Mouse (Mus musculus): ENCODE results near the gene Nobox.

Gene Nobox

DNA sequence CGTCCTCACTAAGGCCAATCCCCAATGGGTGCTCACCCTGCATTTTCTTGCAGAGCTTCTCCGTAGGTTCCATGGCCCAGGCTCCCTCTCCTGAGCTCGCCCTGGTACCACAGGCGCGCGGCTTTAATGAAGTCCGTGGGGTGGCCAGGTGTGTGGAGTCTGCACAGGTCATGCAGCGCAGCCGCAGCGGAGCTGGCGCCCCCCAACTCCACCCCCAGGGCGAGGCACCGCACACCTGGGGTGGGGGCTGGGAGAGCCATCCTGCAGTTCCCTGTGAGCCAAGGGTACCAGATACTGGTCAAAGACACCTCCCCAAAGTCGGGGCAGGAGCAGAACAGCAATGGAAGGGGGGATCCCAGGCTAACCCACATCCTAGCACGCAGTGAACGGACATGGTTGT lies at the start of gene Nobox:
Gene Nobox, minus strand, starts transcription at position 101 of the 400 bp plus-strand sequence.
- CTCF ChIA-PET: no interaction called here

DNA sequence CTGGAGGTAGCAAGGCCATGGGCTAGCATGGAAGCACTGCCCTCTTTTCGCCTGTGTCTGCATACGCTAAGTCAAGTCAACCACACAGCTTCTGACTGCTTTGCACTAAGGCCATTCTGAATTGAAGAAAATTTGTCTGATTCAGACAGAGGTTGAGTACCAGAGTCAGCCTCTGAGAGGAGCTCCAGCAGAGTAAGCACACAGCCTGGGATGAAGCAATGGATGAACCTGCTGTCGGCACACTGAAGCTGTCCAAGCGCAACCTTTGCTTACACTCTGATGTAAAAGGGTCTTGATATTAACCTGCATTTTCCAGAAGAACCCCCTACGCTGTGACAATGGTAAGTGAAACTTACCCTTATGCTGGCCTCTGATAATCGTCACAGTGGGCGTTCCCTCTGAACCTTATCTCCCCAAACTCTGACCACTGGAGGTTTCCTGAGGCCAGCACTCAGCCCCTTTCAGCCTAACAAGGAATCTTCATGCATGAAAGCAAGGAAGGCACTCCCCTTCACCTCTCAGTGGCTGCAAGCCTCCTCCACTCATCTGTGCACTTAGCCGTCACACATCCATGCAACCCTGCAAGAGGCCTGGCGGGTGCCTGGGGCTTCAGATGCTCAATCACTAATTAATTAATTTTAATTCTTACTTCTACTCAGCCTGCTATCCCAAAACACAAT lies 45.3 kb upstream of the Nobox start:
- CTCF ChIA-PET: no interaction called here

DNA sequence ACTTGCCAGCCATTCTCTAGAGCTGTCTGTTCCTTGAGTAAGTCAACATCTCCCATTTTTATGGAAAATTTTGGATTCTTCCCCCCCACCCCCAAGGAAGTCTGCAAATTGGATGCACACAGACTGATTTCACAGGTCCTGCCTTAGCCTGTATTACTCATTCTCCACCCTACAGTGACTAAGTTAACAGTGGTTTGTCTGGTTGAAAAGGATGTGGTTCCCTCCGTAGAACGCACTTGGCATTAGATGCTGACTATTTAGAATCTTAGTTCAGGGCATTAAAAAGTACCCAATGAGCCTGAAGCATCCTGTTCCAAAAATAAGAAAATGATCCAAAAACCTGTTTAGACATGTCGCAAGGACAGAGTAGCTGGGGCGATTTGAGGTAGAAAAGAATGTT lies 44.1 kb upstream of the Nobox start:
- CTCF ChIA-PET: no interaction called here

DNA sequence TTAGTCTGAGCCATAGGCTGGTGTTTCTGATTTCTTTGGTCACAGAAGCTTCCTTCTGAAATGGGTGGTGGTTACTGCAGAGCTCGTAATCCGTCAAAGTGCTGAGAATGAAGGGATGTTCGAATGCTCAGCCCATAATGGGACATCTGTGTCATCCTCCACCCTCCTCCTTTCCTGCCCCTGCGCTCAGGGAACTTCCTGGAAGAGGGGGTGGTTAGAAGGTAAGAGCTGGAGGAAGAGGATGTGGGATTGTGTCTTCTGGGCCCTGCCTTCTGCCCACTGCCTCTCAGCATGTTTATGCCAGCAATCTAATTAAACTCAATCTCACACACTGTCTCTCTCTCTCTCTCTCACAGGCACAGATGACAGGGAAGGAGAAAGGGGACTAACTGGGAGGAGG lies 39.7 kb upstream of the Nobox start:
- CTCF ChIA-PET: no interaction called here

DNA sequence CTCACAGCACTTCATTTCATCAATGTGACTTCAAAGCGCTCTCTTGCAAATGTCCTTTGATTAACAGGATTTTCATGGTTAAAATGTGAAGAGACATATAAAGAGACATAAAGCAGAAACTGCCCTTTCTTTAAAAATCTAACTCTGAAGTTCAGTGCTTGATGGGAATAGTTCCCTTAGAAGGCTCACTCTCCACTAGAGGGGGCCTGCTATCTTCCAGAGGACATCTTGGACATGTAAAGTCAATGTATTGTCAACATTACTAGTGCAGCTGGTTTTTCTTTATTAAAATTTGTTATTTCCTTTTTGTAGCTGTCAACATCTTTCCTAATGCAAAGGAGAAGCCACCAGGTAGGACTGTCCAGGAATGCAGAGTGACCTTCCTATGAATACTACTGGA lies 38.3 kb upstream of the Nobox start:
- CTCF ChIA-PET: no interaction called here

GRCm38 (mm10) chr6:43343006-43343405 lies 33.7 kb upstream of the Nobox start:
- CTCF ChIA-PET: no interaction called here

- CTCF ChIA-PET: no interaction called here
These were observed 33.0 kb upstream of the Nobox start for GRCm38 (mm10) chr6:43342386-43342785.

DNA sequence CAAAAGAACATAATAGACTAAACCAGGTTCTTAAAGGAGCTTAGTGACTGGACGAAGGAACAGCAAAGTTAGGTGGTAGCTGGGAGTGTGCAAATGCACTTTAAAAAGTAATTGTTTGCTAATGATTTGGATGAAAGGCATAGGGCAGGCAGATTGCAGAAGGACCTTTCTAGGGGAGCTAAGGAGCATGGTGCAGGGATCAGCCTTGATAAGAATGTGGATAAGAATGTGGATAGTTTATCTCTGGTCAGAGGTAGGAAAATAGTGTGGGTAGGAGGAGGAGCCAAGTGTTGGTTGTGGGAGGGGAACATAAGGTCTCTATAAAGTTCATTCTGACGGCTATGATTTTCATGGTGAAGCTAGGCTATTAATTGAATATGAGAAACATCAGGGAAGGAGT lies 29.4 kb upstream of the Nobox start:
- CTCF ChIA-PET: interaction anchor here (0.7 kb wide), 1 partner anchor 32 kb away, joined by 3 read pairs; no protein-coding TSS in a partner anchor

DNA sequence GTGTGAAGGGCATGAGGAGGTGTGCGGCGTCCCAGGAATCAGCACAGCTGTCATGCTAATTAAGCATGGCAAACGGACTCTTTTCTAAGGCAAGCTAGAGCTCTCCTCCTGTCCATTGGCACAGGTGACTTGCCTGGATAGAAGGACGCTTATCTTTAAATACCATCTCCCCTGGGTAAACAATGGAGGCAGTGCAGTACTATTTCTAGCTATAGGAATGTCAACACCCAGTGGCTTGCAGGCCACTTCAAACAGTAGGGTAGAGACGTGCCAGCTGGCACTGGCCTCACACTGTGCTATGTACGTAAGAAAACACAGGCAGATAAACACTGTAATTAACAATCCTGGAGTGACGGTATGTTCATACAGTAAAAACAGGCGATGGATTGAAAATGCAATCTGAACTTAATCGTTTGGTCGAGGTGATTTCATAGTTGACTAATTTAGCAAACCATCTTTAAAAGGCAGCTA lies 28.2 kb upstream of the Nobox start:
- CTCF ChIA-PET: no interaction called here

- CTCF ChIA-PET: no interaction called here
These were observed 26.4 kb upstream of the Nobox start for GRCm38 (mm10) chr6:43335619-43336234.

DNA sequence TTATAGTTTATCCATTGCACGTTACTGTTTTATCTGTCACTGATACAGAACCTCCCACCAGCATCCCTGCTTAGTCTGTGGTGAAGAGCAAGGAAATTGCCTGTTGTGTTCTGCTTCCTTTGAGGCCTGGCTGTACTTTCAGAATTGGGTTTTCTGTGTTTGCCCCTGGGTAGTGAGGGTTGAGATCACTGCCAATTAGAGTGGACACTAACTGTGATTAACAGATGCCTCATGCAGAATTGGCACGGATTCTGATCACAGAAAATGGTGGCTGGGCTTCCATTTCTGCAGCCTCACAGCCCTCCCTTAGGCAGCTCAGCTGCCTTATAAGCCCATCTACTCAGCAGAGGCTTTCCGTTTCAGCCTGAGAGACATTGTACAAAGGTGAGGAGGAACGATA lies 24.1 kb upstream of the Nobox start:
- CTCF ChIA-PET: no interaction called here

DNA sequence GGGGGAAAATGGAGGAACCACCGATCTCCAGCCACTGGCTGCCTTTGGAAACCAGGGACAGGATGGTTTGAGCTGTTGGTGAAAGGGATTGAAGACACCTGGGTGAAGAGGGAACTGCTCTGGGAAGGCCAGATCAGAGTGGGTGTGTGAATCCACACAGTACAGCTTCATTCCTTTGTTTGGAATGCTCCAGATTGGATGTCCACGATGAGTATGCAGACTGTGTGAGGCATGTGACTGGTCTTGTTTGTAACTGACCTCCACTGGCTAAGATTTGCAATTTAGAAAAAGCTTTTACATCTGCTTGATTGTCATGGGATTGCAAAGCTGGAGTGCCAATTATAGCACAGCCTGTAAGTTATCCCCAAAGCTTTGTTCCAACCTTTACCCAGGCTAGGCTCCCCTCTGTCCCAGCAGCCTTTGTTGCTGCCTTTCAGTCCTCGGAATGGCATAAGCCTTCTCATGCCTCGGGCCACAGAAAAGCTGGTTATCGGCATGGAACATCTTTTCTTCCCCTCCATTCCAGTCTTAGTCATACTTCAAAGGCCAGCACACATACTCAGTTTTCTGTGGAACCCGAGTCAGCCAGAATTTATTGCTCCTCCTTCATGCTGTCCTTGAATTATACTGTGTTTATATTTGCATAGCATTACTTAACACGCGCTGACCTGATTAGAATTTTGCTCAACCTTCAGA lies 3.8 kb upstream of the Nobox start:
- CTCF ChIA-PET: no interaction called here

DNA sequence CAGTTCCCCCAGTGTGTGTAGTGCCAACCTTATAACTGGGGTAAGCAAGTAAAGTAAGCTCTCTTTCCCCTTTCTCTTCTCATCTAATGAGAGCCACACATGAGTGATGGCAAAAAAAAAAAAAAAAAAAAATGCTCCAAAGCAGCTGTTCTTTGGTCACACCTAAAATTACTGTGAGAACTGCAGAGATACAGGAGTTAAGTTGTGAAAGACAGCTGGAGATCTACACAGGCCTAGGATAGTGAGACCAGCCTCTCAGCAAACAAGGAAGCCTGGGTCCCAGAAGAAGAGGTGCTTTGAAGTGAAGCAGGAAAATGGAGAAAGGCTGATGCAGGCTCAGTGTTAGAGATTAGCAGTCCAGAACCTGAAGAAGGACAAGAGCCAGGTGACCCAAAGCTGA lies 3.2 kb upstream of the Nobox start:
- CTCF ChIA-PET: no interaction called here

DNA sequence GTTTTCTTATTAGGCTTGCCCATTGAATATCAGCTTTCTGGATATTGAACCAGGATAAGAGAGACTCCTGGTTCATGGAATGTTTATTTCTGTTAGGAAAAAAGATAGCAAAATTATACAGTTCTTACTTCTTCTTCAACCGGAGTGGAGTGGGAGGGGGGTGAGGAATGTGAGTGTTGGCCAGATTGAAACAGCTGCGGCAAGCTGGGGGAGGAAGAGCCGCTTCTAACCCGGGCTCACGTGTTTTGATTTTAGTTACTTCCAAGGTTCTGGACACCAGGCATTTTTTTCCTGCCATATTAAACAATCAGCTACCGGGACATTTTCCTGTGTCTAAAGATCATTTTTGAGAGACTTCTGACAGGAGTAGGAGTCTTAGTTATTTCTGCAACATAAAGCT lies 717 bp upstream of the Nobox start:
- CTCF ChIA-PET: interaction anchor here (0.7 kb wide), 1 partner anchor 941 kb away, joined by 4 read pairs; no protein-coding TSS in a partner anchor

DNA sequence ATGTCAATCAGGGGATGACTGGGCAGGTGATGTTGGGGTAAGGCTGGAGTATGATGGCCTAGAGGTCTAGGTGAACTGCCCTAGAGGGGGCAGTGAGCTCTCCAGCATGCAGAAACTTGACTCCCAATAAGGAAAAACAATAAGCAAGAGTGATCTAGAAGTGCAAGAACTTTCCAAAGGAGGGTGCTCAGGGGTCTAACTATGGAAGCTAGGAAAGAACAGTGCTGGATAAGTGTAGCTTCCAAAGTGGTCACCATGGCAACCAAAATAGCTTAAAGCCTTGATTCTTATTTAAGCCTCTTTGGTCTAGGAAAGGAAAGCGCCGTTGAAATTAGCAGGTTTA lies 11.9 kb downstream of the Nobox start:
- CTCF ChIA-PET: no interaction called here

DNA sequence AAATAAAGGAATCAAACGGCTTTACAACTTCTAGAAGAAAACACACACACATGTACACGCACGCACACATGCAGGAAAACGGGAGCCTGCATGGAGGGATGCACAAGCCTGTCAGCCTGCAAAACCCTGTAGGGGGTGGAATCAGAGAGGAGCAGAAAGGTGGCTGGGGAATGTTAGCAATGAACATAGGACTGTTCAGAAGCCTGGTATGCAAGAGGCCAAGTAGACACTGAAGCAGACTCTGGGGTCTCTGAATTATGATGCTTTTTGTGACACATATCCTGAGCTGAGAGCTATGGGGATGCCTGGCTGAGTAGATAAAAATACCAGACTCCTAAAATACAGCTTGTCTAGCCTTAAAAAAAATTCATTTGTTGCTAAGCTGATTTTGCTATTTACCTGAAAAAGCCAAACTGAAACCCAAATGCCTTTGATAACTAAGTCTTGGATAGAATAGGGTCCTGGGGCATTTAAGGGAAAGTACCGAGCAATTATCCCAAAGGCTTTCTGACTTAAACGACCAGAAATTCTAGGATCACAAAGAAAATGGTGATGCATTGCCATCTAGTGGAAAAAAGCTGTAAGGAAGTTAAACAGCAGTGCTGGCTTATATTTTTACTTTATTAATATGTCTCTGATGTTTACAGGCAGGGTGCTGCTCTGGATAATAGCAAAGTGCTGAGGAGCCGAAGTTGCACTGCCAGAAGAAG lies 12.4 kb downstream of the Nobox start:
- CTCF ChIA-PET: no interaction called here

DNA sequence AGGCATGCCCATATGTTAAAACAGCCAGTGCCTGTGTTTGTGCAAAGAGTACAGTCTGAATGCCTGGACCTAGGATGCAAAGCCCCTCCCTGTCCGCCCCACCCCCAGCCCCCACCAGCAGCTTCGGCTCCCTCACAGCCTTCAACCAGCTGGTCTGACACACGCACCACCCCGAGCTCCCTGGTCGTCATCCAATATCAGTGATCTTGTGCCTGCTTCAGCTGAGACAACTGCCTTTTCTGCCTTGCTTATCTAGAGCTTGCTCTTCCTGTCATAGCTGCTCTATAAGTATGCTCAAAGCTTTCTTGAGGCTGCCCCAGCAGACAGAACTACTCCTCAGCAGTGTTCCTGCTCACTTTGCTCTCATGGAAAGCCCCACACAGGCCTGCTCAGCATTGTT lies 13.4 kb downstream of the Nobox start:
- CTCF ChIA-PET: no interaction called here

DNA sequence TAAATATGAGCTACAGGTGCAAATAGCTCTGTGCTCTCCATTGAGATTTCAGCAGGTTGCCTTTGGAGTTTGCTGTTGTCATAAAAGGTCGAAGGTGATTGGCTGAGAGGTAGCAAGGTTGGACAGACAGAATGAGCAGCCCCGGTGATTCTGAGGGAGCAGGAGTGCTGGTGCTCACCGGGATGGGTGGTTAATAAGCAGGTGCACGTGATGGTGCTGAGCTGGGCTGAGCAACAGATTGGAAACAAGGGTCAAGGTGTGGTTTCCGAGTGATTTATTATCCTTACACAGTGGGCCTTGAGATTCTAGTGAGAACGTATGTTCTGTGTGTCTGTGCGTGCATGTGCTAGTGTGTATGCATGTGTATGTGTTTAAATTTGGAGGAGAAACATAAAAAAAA lies 16.2 kb downstream of the Nobox start:
- CTCF ChIA-PET: no interaction called here

- CTCF ChIA-PET: no interaction called here
These were observed 16.8 kb downstream of the Nobox start for GRCm38 (mm10) chr6:43292471-43293076.

GRCm38 (mm10) chr6:43292041-43292440 lies 17.3 kb downstream of the Nobox start:
- CTCF ChIA-PET: no interaction called here

DNA sequence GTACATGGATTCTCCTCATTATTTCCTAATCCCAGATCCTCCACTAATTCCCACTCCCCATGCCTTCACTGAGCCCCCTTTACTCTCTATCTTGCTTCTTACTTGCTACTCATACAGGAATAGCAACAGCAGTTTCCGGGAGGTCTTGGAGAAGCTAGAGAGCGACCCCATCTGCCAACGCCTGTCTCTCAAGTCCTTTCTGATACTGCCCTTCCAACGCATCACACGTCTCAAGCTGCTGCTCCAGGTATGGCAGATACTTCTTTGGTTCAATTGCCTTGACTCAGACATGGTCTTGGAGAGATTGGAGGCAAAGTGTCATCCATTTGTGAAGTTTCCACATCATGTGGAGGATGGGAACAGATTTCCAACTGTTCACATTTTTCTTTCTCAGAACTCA lies 28.9 kb downstream of the Nobox start:
- CTCF ChIA-PET: no interaction called here

- CTCF ChIA-PET: no interaction called here
These were observed 31.1 kb downstream of the Nobox start for GRCm38 (mm10) chr6:43278247-43278646.
